Mouse (Mus musculus): ENCODE results near the gene Sox2. TPM values are rescaled to one million over a fixed set of nuclear protein-coding genes. Genes with fewer than 3 reads are reported as not detected.

Gene Sox2
- not detected for polyA plus RNA-seq (2014; fragmentation: Illumina TruSeq; extraction: RNeasy Lipid Tissue Mini Kit (QIAGEN cat#74804); ENCODE audit: low read depth, low replicate concordance)

DNA sequence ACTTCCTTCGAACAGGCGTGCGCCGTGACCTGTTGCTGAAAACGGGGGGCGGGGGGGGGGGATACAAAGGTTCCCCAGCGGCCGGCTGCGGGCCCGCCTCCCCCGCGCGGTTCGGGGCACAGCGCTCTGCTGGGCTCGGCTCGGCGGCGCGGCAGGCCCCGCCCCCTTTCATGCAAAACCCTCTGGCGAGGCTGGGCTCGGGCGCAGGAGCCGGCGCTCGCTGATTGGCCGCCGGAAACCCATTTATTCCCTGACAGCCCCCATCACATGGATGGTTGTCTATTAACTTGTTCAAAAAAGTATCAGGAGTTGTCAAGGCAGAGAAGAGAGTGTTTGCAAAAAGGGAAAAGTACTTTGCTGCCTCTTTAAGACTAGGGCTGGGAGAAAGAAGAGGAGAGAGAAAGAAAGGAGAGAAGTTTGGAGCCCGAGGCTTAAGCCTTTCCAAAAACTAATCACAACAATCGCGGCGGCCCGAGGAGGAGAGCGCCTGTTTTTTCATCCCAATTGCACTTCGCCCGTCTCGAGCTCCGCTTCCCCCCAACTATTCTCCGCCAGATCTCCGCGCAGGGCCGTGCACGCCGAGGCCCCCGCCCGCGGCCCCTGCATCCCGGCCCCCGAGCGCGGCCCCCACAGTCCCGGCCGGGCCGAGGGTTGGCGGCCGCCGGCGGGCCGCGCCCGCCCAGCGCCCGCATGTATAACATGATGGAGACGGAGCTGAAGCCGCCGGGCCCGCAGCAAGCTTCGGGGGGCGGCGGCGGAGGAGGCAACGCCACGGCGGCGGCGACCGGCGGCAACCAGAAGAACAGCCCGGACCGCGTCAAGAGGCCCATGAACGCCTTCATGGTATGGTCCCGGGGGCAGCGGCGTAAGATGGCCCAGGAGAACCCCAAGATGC is at the start of gene Sox2:
TSS of gene Sox2 (plus strand) at position 680 of the 895 bp plus-strand sequence.

